Mouse (Mus musculus) megakaryocyte progenitor cell, adult 5-6 weeks (primary cell): ENCODE data around the gene Lhx1. TPM values are rescaled to one million over a fixed set of nuclear protein-coding genes. Genes with fewer than 3 reads are reported as not detected.

ENCODE experiments used
- ATAC-seq: replicated peaks from 2 replicates; pipeline ENCODE4 v1.8.0; 2016; ENCODE audit warnings: mild to moderate bottlenecking, moderate TSS enrichment, inconsistent platforms; ENCODE audit not compliant: poor library complexity
- total RNA-seq, 2 experiments: library from RNA; stranded (forward) in 1 of 2; stranded (reverse) in 1 of 2; fragments of 157-497, 149-512 nt in 1 of 2; fragments of 200-1000 nt in 1 of 2; gene quantifications; 2 replicates each; pipeline versions ENCODE4 v1.2.3 to v1.2.4; 2015 to 2017

Lhx1 gene
- total RNA-seq, 2 experiments from 2014 or later: not detected

DNA sequence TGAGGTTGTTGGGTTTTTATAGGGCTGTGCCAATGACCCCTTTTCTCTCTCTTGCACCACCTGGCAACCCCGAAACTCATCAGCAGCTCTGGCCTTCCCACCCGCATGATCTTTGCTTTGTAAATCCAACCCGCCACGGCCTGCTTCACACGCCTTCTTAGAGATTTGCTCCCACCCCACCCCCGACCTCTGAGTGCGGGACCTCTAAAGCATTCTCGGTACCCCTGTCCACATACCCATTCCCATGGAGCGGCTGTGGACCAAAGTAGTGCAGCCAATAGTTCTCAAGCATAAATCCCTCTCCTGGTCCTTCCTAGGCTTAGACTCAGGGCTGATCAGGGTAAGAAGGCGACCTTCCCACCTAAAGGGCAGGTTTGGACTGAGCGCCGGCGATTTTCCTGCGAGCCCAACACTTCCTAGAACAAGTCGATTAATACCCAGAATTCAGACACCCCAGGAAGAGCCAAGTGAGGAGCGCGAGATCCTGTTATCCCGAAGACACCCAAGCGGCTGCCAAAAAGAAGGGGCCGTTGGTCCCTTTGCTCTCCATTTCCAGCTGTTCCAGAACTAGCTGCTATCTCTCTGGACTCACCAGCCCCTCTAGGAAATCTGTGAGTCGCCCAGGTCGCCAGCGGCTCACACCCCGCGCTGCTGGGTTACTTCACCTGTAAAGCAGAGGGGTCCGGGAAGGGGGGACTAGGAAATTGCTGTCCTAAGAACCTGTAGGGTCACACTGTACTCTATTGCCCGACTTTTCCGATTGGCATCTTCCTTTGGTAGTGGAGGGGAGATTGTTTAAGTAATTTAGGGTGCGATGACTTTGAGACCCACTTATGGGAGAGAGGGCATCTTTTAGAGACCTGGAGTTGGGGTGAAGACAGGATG is 1.9 kb upstream of the Lhx1 start:
- no peak for ATAC-seq

- ATAC-seq: no peak
These were observed 1.1 kb upstream of the Lhx1 start for GRCm38 (mm10) chr11:84526451-84526850.

DNA sequence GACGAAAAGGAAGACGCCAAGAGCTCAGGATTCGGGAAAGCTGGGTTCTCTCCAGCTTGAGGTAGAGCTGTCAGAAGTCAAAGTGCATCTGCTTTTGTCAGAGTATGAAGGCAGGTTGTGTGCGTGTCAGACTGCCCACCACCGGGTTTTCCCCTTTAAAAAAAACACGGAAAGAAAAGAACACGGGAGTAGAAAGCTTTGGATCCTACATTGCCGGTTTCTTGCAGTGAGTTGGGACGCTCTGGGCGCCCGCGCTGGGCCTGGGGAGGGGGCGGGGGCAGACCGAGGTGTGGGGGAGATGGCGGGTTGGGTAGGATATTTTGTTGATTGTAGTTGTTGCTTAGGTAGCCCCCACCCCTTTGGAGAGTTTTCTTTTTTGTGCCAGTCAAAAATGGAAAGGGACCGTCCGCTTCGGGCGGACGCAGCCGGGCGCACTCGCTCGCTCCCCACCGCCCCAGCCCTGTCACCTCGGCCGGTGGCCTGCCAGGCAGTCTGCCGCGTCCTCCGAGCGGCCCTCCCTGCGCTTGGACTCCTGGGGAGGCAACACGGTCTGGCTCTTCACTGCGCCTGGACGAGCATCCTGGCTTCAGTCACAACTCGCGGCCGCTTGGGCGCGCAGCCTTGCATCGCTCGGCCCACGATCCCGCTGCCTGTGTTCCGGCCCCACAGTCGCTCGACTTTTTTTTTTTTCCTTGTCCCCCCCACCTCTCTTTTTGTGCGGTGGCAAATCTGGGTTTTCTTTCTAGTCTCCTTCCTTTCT is 644 bp downstream of the Lhx1 start:
- ATAC-seq: no peak

- ATAC-seq: no peak
These were observed 1.4 kb downstream of the Lhx1 start for GRCm38 (mm10) chr11:84523841-84524510.

DNA sequence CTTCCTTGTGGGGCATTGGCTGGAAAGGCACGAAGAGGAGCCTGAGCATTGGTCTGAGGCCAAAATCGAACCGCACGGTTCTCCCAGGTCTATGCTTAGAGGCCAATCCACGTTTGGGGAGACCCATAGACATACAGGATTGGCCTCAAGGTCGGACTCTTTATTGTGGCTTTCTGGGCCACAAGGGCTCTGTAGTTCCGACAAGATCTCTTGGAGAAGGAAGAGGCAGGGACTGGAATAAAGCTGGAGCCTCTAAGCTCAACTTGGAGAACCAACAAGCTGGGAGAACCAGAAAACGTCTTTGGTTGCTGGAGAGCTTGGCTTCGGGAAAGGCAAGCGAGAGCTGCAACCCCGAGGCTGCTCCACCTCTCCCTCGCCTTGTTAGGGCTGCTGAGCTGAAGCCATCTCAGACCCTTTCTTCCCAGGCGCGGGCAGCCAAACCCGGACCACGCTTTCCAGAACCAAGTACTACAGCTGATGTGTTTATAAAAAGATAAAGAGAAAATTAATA is 2.0 kb downstream of the Lhx1 start:
- ATAC-seq: no peak

DNA sequence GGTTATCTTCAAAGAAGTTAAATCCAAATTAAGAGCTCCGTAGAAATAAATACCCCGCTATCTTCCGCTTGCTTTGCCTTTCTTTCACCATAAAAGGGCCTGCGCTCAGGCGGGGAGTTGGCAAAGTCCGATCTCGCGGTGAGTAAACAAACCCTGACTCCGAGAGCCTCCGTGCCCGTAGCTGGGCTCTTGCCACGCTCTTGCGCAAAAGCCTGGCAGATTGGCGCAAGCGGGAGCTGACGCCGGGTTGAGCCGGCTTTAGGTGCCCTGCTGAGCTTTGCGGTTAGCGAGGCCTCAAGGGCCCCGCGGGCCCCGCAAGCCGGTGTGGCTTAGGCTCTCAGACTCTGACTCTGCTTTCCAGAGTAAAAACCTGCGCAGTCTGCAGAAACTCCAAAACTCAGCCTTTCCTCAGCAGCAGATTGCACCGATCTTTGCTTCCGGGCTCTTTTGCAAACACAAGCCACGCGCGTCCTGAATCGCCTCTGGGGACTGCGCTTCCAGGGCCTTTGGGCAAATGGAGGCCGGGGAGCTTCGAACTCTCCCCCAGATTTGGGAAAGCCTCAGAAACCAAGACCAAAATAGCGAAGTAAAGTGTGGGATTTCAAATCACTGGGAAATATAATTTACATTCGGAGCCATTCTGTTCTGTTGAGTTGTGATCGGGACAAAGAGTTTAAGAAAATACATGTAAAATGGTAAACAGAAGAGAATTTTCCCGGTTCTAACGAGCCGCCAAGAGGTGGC is 2.6 kb downstream of the Lhx1 start:
- peak; percentile 82 for ATAC-seq

- no peak for ATAC-seq
These were observed 3.5 kb downstream of the Lhx1 start for GRCm38 (mm10) chr11:84521751-84522299.

DNA sequence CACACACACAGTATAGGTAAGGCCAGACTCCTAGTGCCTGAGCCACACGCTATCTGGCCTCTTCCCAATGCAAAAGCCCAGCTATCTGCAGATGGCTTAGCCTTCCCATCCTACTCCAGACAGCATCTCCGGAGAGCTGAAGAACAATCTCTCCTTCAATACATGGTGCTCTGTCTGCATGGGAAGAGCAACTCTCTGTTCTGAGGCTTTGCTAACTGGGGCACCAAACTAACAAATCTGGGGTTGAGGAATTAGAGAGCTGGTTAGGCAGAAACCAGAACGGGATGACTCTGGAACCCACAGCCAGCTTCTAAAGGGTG is 4.3 kb downstream of the Lhx1 start:
- no peak for ATAC-seq

DNA sequence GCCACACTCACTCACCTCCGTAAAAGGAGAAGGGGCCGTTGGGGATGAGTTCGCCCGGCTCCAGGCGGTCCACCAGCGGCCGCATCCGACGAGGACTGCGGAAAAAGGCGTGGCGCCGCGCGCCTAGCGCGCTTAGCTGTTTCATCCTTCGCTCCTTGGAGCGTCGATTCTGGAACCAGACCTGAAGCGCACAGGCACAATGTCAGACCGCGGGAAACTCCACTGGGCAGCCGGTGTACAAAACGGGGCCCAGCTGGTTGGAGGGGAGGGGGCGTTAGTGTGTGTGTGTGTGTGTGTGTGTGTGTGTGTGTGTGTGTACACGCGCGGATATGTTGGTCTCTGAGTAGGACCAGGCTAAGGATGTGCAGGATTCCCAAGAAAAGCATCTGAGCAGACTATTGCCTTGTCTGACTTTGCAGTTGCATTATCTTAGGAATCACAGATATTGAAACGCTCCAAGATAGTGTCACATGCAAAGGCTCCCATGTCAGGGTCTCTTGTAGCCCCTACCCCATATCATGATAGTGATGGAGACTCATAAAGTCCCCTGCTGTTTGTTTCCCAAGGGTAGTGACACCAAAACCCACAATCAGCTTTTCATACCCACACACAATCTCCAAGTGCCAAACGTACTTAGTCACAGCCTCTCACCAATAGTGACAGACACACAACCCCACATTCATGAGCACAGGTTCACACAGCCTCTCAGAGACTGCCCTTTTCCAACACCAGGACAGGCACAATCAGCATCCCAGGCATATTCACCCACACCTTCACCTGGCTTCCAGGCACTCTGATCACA is 4.9 kb downstream of the Lhx1 start:
- no peak for ATAC-seq

GRCm38 (mm10) chr11:84519576-84520268 is 5.6 kb downstream of the Lhx1 start:
- ATAC-seq: no peak

- no peak for ATAC-seq
These were observed 6.3 kb downstream of the Lhx1 start for GRCm38 (mm10) chr11:84519036-84519435.

- no peak for ATAC-seq
These were observed 7.1 kb downstream of the Lhx1 start for GRCm38 (mm10) chr11:84518261-84518660.

DNA sequence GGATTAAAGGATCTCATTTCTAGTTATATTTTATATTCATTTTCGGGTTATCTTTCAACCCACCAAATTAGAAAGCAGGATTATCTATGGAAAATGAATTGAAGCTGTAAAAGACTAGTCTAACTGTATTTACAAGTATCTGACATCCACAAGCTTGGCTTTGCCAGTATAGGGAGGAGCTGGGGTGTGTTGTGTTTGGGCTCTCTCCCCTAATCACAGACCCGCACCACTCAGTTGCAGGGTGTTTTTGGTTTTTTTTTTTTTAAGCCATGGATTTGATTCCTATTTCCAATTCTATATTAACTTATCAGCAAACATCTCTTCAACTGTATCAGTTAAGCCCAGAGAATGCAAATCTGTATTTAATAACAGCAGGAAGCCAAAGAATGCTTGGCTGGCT is 7.9 kb downstream of the Lhx1 start:
- ATAC-seq: no peak

DNA sequence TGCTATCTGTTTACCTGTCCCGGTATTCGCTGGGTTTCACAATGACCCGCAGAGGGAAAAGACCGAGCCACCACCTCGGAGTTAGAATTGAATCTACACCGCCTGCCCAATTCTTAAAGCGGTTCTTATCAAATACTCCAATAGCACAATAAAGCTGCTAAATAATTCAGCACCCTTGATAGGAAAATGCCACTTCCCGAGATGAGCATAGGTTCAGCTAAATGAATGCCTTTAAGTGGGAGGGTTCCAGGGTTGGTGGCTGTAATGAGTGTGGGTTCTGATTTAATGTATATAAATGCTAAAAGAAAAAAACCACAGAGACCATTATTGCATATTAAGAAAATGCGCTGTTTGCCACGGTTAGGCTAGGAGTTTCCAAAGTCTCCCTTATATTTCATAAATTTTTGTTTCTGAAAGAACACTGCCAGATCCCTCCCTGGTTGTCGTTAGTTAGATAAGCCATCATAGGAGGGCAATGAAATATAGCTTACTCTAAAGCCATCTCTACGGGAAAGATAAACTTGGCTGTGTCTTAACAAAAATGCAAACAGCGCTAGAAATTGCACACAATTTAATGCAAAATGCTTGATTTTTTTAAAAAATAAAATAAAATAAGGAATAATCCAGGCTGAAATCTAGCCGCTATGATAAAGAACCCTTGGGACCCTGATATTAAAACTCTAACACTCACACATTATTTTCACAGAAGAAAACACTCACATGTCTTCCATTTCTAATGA is 8.7 kb downstream of the Lhx1 start:
- no peak for ATAC-seq

- ATAC-seq: peak; percentile 98
These were observed 11.9 kb downstream of the Lhx1 start, which contains the start of gene Aatf for GRCm38 (mm10) chr11:84513171-84514116. Gene Aatf (minus strand): TSS chr11:84513522.

DNA sequence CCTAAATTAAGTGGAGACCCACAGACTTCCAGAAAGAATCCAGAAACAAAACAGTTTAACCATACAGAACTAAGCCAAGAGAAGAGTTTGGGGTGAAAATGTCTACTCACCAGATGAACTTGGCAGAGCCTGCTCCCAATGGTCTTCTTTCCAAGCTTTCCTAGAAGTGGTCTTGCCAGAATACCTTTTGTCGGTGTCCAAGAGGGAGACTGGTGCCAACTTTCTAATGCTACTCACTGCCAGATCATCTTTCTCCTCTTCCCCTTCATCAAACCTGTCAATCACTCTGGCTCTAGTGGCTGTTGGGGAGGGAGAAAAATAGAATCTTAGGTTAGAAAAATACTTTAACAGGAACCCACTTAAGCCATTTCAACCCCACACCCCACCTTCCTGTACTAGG is 13.3 kb downstream of the Lhx1 start:
- no peak for ATAC-seq

GRCm38 (mm10) chr11:84504296-84504695 is 21.0 kb downstream of the Lhx1 start:
- no peak for ATAC-seq
